Mouse (Mus musculus) stomach, embryonic 14.5 days (tissue): Measurements from ENCODE around the gene Cltb. TPM values are rescaled to one million over a fixed set of nuclear protein-coding genes. Genes with fewer than 3 reads are reported as not detected.

Experiments used
- ATAC-seq: fragments of 200-750 bp; cut with Nextera tagmentation; 2 replicates; pipeline ENCODE4 v1.8.0; 2017; ENCODE audit warnings: low read depth, moderate TSS enrichment; ENCODE audit not compliant: insufficient number of reproducible peaks, insufficient read depth, low FRiP score
- H3K27ac ChIP-seq: fragments of 300-500 bp; sonication (generic); 2 replicates; pipeline ENCODE4 v1.5.1; 2014; ENCODE audit warnings: mild to moderate bottlenecking, low read length, moderate library complexity, mixed read lengths
- H3K27me3 ChIP-seq: fragments of 300-500 bp; sonication (generic); 2 replicates; pipeline ENCODE4 v1.6.1; 2014; ENCODE audit warnings: low read length, control low read depth, mixed read lengths; ENCODE audit not compliant: control insufficient read depth, insufficient read depth
- H3K36me3 ChIP-seq: fragments of 300-500 bp; sonication (generic); 2 replicates; pipeline ENCODE4 v1.6.1; 2014; ENCODE audit warnings: mild to moderate bottlenecking, control low read depth, low read length, moderate library complexity, mixed read lengths; ENCODE audit not compliant: control insufficient read depth, insufficient read depth
- H3K4me1 ChIP-seq: fragments of 300-500 bp; sonication (generic); 2 replicates; pipeline ENCODE4 v1.6.1; 2014; ENCODE audit warnings: low read length, control low read depth, mixed read lengths; ENCODE audit not compliant: control insufficient read depth, insufficient read depth
- H3K4me2 ChIP-seq: fragments of 300-500 bp; sonication (generic); replicated peaks from 2 replicates; pipeline ENCODE4 v1.6.1; 2014; ENCODE audit warnings: low read depth, low read length, control low read depth
- H3K4me3 ChIP-seq: fragments of 300-500 bp; sonication (generic); 2 replicates; pipeline ENCODE4 v1.5.1; 2014; ENCODE audit warnings: low read depth, low read length, control low read depth
- H3K9ac ChIP-seq: fragments of 300-500 bp; sonication (generic); replicated peaks from 2 replicates; pipeline ENCODE4 v1.6.1; 2014; ENCODE audit warnings: low read depth, mild to moderate bottlenecking, control low read depth, low read length, moderate library complexity, mixed read lengths
- H3K9me3 ChIP-seq: fragments of 300-500 bp; sonication (generic); 2 replicates; pipeline ENCODE4 v1.6.1; 2016; ENCODE audit warnings: low read depth, low read length, control low read depth; ENCODE audit not compliant: control insufficient read depth
- WGBS: fragments of 180-500 bp; shearing (Covaris S2); extraction: QIAGEN DNeasy Blood & Tissue Kit; methylation state at CpG from one replicate; pipeline ENCODE4 v1.1.7; 2014; 5-methylcytosine and 5-hydroxymethylcytosine counted together
- polyA plus RNA-seq: library from polyadenylated mRNA; unstranded; fragments of >200 nt; fragmentation: Nextera tagmentation; extraction: Ambion mirVana; gene quantifications from 2 replicates; pipeline ENCODE4 v1.2.1, GENCODE M21; 2014

Gene Cltb
- polyA plus RNA-seq, 1 experiment from 2014 or later: 40.3 TPM

GRCm38 (mm10) chr13:54604221-54604620 is 6.9 kb downstream of the Cltb start:
- WGBS: 61% methylated on average over 4 of the region's 4 CpGs
- ATAC-seq: no peak

GRCm38 (mm10) chr13:54603501-54603900 is 7.6 kb downstream of the Cltb start:
- Histone ChIP-seq H3K4me3 (no peak overlapping the region), H3K27ac (no peak overlapping the region), H3K36me3 (no peaks in the 10 kb centered on the region; the same call in 1 of the 2 replicates), H3K4me2 (no peak overlapping the region), H3K27me3 (no peaks in the 10 kb centered on the region), H3K9me3 (no peaks in the 10 kb centered on the region), H3K9ac (no peak overlapping the region), H3K4me1 (no peaks in the 10 kb centered on the region)
- ATAC-seq: no peak

More at GRCm38 (mm10) chr13:54604221-54604620, 6.9 kb downstream of the Cltb start:
- Histone ChIP-seq H3K9me3 (no peaks in the 10 kb centered on the region), H3K27ac (no peak overlapping the region), H3K27me3 (no peaks in the 10 kb centered on the region), H3K9ac (no peak overlapping the region), H3K36me3 (no peaks in the 10 kb centered on the region; the same call in 1 of the 2 replicates), H3K4me3 (no peak overlapping the region), H3K4me1 (peaks cover 5% of the 10 kb centered on the region; the same call in 1 of the 2 replicates), H3K4me2 (no peak overlapping the region)

GRCm38 (mm10) chr13:54602639-54603111 is 8.5 kb downstream of the Cltb start:
- Histone ChIP-seq H3K9ac (no peak overlapping the region), H3K4me2 (no peak overlapping the region), H3K4me1 (no peaks in the 10 kb centered on the region), H3K27ac (no peak overlapping the region), H3K4me3 (no peak overlapping the region), H3K36me3 (peaks cover 3% of the 10 kb centered on the region), H3K9me3 (no peaks in the 10 kb centered on the region), H3K27me3 (no peaks in the 10 kb centered on the region)
- WGBS: 48% methylated on average over 3 of the region's 3 CpGs
- ATAC-seq: no peak

- no peak for ATAC-seq
- 88% methylated on average over 12 of the region's 12 CpGs for WGBS
- Histone ChIP-seq H3K9ac (no peak overlapping the region), H3K4me3 (no peak overlapping the region), H3K4me2 (no peak overlapping the region), H3K36me3 (peaks cover 3% of the 10 kb centered on the region; the same call in 1 of the 2 replicates), H3K27me3 (no peaks in the 10 kb centered on the region), H3K4me1 (no peaks in the 10 kb centered on the region), H3K9me3 (no peaks in the 10 kb centered on the region), H3K27ac (no peak overlapping the region)
These were observed 12.5 kb downstream of the Cltb start for GRCm38 (mm10) chr13:54598622-54599143.

- Histone ChIP-seq H3K9me3 (no peaks in the 10 kb centered on the region), H3K4me1 (no peaks in the 10 kb centered on the region), H3K4me2 (no peak overlapping the region), H3K4me3 (no peak overlapping the region), H3K27ac (no peak overlapping the region), H3K9ac (no peak overlapping the region), H3K36me3 (peaks cover 8% of the 10 kb centered on the region; the same call in 1 of the 2 replicates), H3K27me3 (no peaks in the 10 kb centered on the region)
- no peak for ATAC-seq
- 55% methylated on average over 5 of the region's 5 CpGs for WGBS
These were observed 14.3 kb downstream of the Cltb start for GRCm38 (mm10) chr13:54596870-54597269.

GRCm38 (mm10) chr13:54596107-54596690 is 14.9 kb downstream of the Cltb start:
- no peak overlapping the region for H3K4me3 ChIP-seq
- peak; percentile 31; the same call in 1 of the 2 replicates for ATAC-seq
- H3K9ac ChIP-seq: no peak overlapping the region
- peaks cover 8% of the 10 kb centered on the region; the same call in 1 of the 2 replicates for H3K36me3 ChIP-seq
- H3K27ac ChIP-seq: no peak overlapping the region
- H3K27me3 ChIP-seq: no peaks in the 10 kb centered on the region
- WGBS: 62% methylated on average over 8 of the region's 8 CpGs
- no peaks in the 10 kb centered on the region for H3K4me1 ChIP-seq
- no peaks in the 10 kb centered on the region for H3K9me3 ChIP-seq
- no peak overlapping the region for H3K4me2 ChIP-seq

DNA sequence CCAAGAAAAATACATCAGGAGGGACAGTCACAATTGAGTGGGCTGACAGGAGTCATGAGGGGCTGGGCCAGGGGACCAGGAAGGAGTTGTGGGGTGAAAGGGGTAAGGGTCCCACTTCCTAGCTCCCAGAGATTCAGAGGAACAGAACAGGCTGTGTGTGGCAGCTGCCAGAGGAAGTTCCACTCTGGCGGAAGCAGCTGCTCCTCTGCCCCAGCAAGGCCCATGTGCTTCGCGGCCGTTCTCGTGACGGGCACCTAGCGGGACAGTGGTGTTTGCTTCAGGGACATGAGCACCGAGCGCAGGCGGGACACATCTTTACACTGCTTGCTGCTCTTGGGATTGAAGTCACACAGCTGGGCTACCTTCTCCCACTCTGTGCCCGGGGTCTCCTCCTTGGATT is 17.5 kb downstream of the Cltb start:
- H3K36me3 ChIP-seq: peaks cover 8% of the 10 kb centered on the region; the same call in 1 of the 2 replicates
- no peak for ATAC-seq
- WGBS: 84% methylated on average over 11 of the region's 11 CpGs
- H3K9me3 ChIP-seq: no peaks in the 10 kb centered on the region
- H3K27ac ChIP-seq: no peak overlapping the region
- H3K4me2 ChIP-seq: no peak overlapping the region
- H3K9ac ChIP-seq: no peak overlapping the region
- H3K4me3 ChIP-seq: no peak overlapping the region
- no peaks in the 10 kb centered on the region for H3K4me1 ChIP-seq
- no peaks in the 10 kb centered on the region for H3K27me3 ChIP-seq

DNA sequence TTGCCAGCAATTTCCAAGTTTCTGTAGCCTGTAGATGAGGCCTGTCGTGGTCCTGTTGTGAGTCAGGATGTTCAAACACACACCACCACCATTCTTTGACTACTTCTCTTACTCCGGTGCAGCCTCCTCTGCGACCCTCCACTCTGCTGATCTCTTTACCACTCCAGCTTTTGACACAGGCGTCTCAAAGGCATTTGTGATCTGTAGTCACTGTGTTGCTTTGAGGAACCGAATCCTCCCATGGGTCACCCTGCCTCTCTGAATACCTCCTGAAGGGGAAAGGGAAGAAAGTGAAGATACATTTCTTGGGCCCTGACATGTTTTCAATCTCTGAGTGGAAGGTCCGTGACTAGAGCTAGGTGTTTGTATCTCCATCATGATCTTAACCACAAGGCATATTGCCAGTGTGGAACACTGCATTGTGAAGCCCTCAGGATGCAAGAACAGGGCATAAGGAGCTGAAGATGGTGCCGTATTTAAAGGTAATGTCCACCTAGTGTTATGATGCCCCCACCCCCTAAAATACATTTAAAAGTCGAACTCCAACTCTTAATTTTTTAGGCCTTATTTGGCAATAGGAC is 19.3 kb downstream of the Cltb start:
- Histone ChIP-seq H3K36me3 (peaks cover 13% of the 10 kb centered on the region; the same call in 1 of the 2 replicates), H3K4me3 (no peak overlapping the region), H3K9ac (no peak overlapping the region), H3K27me3 (no peaks in the 10 kb centered on the region), H3K4me1 (no peaks in the 10 kb centered on the region), H3K9me3 (no peaks in the 10 kb centered on the region), H3K27ac (no peak overlapping the region), H3K4me2 (0 out of 2 replicates have a peak overlapping the region, but pooled peaks have one; percentile 66)
- no peak for ATAC-seq
- WGBS: 91% methylated on average over 8 of the region's 8 CpGs
